Mouse (Mus musculus) bone marrow macrophage, adult 2 months (primary cell): ENCODE data around the gene Raly.

Experiments
- CTCF ChIP-seq: IDR thresholded peaks from 2 replicates; pipeline ENCODE4 v1.5.1; 2012; ENCODE audit warnings: low read depth, mild to moderate bottlenecking, low read length, moderate library complexity
- POLR2A ChIP-seq: IDR thresholded peaks from 2 replicates; pipeline ENCODE4 v1.6.1; 2012; ENCODE audit warnings: mild to moderate bottlenecking, low read depth, low read length, borderline replicate concordance

DNA sequence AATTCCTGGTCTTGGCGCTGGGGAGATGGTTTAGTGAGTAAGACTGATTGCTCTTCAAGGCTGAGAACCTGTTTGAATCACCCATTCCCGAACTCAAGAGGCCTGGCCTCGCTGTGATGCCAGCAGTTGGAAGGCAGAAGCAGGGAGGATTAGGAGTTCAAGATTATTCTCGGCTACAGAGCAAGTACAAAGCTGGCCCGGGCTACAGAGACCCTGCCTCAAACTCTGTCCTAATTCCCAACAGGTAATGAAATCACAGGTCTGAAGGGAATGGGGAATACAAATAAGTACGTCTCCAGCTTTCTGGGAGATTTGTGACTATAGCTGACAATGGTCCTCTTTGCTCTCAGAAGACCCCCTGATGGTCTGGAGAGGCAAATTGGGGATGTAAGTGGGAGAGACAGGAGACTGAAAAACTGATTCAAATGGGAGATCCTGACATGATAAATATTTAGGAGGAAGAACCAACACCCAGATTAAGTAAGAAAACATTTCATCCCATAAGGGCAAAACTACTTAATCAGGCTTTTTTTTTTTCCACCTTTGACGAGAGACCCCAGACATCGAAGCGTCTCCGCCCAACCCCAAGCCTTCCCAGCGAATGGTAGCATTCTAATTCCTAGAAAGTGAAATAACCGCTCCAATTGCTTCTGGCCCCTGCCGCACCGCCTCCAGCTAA lies 780 bp upstream of the Raly start:
- TF ChIP-seq CTCF, result no peak
- TF ChIP-seq POLR2A, result peak; percentile 63; the same call in 1 of the 2 replicates
